Mouse (Mus musculus): ENCODE data around the gene 4921524J17Rik. TPM values are rescaled to one million over a fixed set of nuclear protein-coding genes. Genes with fewer than 3 reads are reported as not detected.

Gene 4921524J17Rik
- polyA plus RNA-seq, 1 experiment from 2014 or later = 37.8 TPM

DNA sequence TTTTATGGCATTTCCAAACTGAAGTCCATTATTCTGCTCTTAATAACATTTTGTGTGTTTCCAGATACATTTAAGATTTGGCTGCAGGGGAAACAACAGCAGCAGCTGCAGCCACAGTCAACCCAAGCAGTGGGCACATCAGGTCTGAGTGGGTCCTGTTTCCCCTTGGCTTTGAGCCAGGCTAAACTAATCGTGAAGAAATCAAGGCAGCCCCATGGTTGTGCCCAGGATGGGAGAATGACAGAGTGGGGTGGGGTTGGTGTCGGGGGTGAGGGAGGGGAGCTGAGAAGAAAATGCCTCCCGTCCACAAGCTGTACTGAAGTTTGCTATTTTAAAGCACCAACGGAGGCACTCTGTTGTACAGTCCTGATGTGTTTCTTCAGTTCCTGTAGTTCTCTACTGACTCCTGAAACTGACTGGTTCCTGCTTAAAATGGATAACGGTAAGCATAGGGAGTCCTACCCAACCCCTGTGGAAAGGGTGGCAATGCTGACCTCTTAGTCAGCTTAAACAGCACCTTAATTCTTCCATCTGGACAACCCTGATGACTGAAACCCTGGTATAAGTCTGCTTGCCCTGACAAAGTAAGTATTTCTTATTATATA lies 59.1 kb downstream of the 4921524J17Rik start:
- WGBS = 85% methylated on average over 5 of the region's 5 CpGs

GRCm38 (mm10) chr8:85372465-85372839 lies 60.2 kb downstream of the 4921524J17Rik start:
- 91% methylated on average over 1 of the region's 1 CpGs for WGBS

More for the DNA sequence above, 59.1 kb downstream of the 4921524J17Rik start:
- no peaks in the 10 kb centered on the region for H3K9me3 ChIP-seq (replicated peaks)
- H3K4me3 ChIP-seq = no peak overlapping the region
- no peak for DNase-seq (ENCODE audit: low spot score)
- no peaks in the 10 kb centered on the region for H3K36me3 ChIP-seq
- no peaks in the 10 kb centered on the region for H3K27me3 ChIP-seq (ENCODE audit: low read depth, poor library complexity, severe bottlenecking)
- no peaks in the 10 kb centered on the region for H3K4me1 ChIP-seq
- no peak overlapping the region for H3K27ac ChIP-seq (replicated peaks)

GRCm38 (mm10) chr8:85371736-85372464 lies 60.7 kb downstream of the 4921524J17Rik start:
- DNase-seq (ENCODE audit: low spot score) = no peak
- Histone ChIP-seq H3K4me1 (no peaks in the 10 kb centered on the region), H3K27me3 (ENCODE audit: low read depth, poor library complexity, severe bottlenecking) (no peaks in the 10 kb centered on the region), H3K9me3 (replicated peaks) (no peaks in the 10 kb centered on the region), H3K4me3 (no peak overlapping the region), H3K36me3 (no peaks in the 10 kb centered on the region), H3K27ac (replicated peaks) (no peak overlapping the region)
- 84% methylated on average over 5 of the region's 5 CpGs for WGBS

More at GRCm38 (mm10) chr8:85372465-85372839, 60.2 kb downstream of the 4921524J17Rik start:
- no peak overlapping the region for H3K4me3 ChIP-seq
- no peak overlapping the region for H3K27ac ChIP-seq (replicated peaks)
- no peaks in the 10 kb centered on the region for H3K4me1 ChIP-seq
- H3K36me3 ChIP-seq = no peaks in the 10 kb centered on the region
- no peaks in the 10 kb centered on the region for H3K27me3 ChIP-seq (ENCODE audit: low read depth, poor library complexity, severe bottlenecking)
- DNase-seq (ENCODE audit: low spot score) = no peak
- H3K9me3 ChIP-seq (replicated peaks) = no peaks in the 10 kb centered on the region

DNA sequence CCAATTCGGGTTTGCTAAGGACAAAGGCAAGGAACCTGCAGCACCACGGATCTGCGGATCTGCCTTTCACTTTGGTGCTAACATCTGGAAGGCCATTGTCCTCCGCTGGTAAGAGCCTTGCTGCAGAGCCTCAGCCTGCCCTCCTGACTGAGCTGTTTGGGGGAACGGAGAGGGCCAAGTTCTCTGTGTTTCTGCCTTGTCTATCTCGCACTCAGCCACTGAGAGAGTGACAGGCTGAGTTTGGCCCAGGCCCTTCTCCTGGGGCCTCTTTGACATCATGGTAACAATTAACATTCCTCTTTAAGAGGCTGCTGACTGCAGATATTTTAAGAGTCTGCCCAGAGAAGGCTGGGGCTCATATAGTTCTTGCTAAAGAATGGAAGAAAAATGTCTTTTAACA lies 67.5 kb downstream of the 4921524J17Rik start:
- Histone ChIP-seq H3K4me1 (peaks cover 7% of the 10 kb centered on the region; the same call in 1 of the 2 replicates), H3K27ac (replicated peaks) (peak overlapping the region; percentile 23; the same call in 1 of the 2 replicates), H3K4me3 (no peak overlapping the region), H3K36me3 (no peaks in the 10 kb centered on the region), H3K27me3 (ENCODE audit: low read depth, poor library complexity, severe bottlenecking) (no peaks in the 10 kb centered on the region), H3K9me3 (replicated peaks) (no peaks in the 10 kb centered on the region)
- no peak for DNase-seq (ENCODE audit: low spot score)
- WGBS = 62% methylated on average over 6 of the region's 6 CpGs

DNA sequence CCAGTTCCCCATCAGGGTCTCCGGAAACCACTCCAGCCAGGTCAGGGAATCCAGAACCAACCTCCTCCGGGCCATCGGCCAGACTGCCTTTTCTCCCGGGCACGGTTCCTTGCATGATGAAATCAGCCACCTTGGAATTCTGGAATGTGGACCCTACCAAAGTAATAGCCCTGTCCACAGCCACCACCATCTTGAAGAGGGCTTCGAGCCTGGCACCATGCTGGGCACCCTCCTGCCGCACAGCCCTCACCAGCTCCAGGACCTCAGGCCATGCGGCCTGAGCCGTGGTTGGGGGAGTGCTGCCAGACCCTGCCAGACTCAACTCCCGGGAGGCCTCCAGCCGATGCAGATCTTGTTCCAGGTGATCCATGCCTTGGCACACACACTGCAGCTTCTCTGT lies 68.0 kb downstream of the 4921524J17Rik start:
- H3K36me3 ChIP-seq = no peaks in the 10 kb centered on the region
- no peak overlapping the region for H3K4me3 ChIP-seq
- no peaks in the 10 kb centered on the region for H3K27me3 ChIP-seq (ENCODE audit: low read depth, poor library complexity, severe bottlenecking)
- no peaks in the 10 kb centered on the region for H3K9me3 ChIP-seq (replicated peaks)
- peaks cover 7% of the 10 kb centered on the region; the same call in 1 of the 2 replicates for H3K4me1 ChIP-seq
- 86% methylated on average over 11 of the region's 11 CpGs for WGBS
- peak overlapping the region; percentile 23; the same call in 1 of the 2 replicates for H3K27ac ChIP-seq (replicated peaks)
- no peak for DNase-seq (ENCODE audit: low spot score)

GRCm38 (mm10) chr8:85363406-85363805 lies 69.2 kb downstream of the 4921524J17Rik start:
- no peak for DNase-seq (ENCODE audit: low spot score)
- no peaks in the 10 kb centered on the region for H3K27me3 ChIP-seq (ENCODE audit: low read depth, poor library complexity, severe bottlenecking)
- no peak overlapping the region for H3K27ac ChIP-seq (replicated peaks)
- no peaks in the 10 kb centered on the region for H3K9me3 ChIP-seq (replicated peaks)
- H3K4me1 ChIP-seq = peaks cover 7% of the 10 kb centered on the region; the same call in 1 of the 2 replicates
- no peaks in the 10 kb centered on the region for H3K36me3 ChIP-seq
- no peak overlapping the region for H3K4me3 ChIP-seq
- 87% methylated on average over 6 of the region's 6 CpGs for WGBS

- no peak for DNase-seq (ENCODE audit: low spot score)
- H3K9me3 ChIP-seq (replicated peaks) = no peaks in the 10 kb centered on the region
- no peaks in the 10 kb centered on the region for H3K36me3 ChIP-seq
- no peaks in the 10 kb centered on the region for H3K27me3 ChIP-seq (ENCODE audit: low read depth, poor library complexity, severe bottlenecking)
- WGBS = 87% methylated on average over 4 of the region's 4 CpGs
- no peak overlapping the region for H3K27ac ChIP-seq (replicated peaks)
- no peak overlapping the region for H3K4me3 ChIP-seq
- peaks cover 7% of the 10 kb centered on the region; the same call in 1 of the 2 replicates for H3K4me1 ChIP-seq
Observed at GRCm38 (mm10) chr8:85362211-85362610, 70.4 kb downstream of the 4921524J17Rik start.

Other genes with a start within 250 kb of the 4921524J17Rik start
- not detected in 2 replicates for gene Olfr371, start 206.8 kb downstream of the 4921524J17Rik start, polyA plus RNA-seq (2016; fragmentation: Nextera tagmentation; extraction: Ambion mirVana)
- gene Orc6, start 133.2 kb downstream of the 4921524J17Rik start, polyA plus RNA-seq (2016; fragmentation: Nextera tagmentation; extraction: Ambion mirVana) = 145 and 157 TPM in 2 replicates
- 159 and 163 TPM in 2 replicates for gene Vps35, start 133.0 kb downstream of the 4921524J17Rik start, polyA plus RNA-seq (2016; fragmentation: Nextera tagmentation; extraction: Ambion mirVana)
- 0.37 and 0.87 TPM in 2 replicates for gene Mylk3, start 46.5 kb downstream of the 4921524J17Rik start, polyA plus RNA-seq (2016; fragmentation: Nextera tagmentation; extraction: Ambion mirVana)
- 31.9 and 33.0 TPM in 2 replicates for gene Gpt2, start 59.7 kb upstream of the 4921524J17Rik start, polyA plus RNA-seq (2016; fragmentation: Nextera tagmentation; extraction: Ambion mirVana)
- 187 and 195 TPM in 2 replicates for gene Dnaja2, start 122.5 kb upstream of the 4921524J17Rik start, polyA plus RNA-seq (2016; fragmentation: Nextera tagmentation; extraction: Ambion mirVana)

Measured in midbrain, embryonic 10.5 days (tissue).